Mouse (Mus musculus) ES-Bruce4 (cell line): ENCODE results near the gene Ppara. TPM values are rescaled to one million over a fixed set of nuclear protein-coding genes. Genes with fewer than 3 reads are reported as not detected.

ENCODE experiments used
- H3K27ac ChIP-seq: 2 replicates; pipeline ENCODE4 v1.5.1; 2012; ENCODE audit warnings: low read length, inconsistent platforms; ENCODE audit not compliant: insufficient read depth
- H3K27me3 ChIP-seq: 2 replicates; pipeline ENCODE4 v1.6.1; 2012; ENCODE audit warnings: mild to moderate bottlenecking, low read length, inconsistent platforms; ENCODE audit not compliant: control insufficient read depth, poor library complexity, insufficient read depth, severe bottlenecking
- H3K36me3 ChIP-seq: 2 replicates; pipeline ENCODE4 v1.6.1; 2012; ENCODE audit warnings: inconsistent platforms, mild to moderate bottlenecking, low read length, moderate library complexity; ENCODE audit not compliant: control insufficient read depth, poor library complexity, insufficient read depth, severe bottlenecking
- H3K4me1 ChIP-seq: one replicate; pipeline ENCODE4 v1.8.1; 2011; ENCODE audit warnings: low read length; ENCODE audit not compliant: control insufficient read depth, insufficient read depth
- H3K4me3 ChIP-seq: 2 replicates; pipeline ENCODE4 v1.5.1; 2011; ENCODE audit warnings: low read depth, mild to moderate bottlenecking, low read length
- H3K9ac ChIP-seq: 2 replicates; pipeline ENCODE4 v1.6.1; 2012; ENCODE audit warnings: low read depth, mild to moderate bottlenecking, inconsistent platforms; ENCODE audit not compliant: poor library complexity, severe bottlenecking
- H3K9me3 ChIP-seq: replicated peaks from 2 replicates; pipeline ENCODE4 v1.6.1; 2012; ENCODE audit warnings: mild to moderate bottlenecking, low read length, inconsistent platforms; ENCODE audit not compliant: control insufficient read depth, poor library complexity, insufficient read depth, severe bottlenecking
- CTCF ChIP-seq: IDR thresholded peaks from one replicate; pipeline ENCODE4 v1.8.1; 2011; ENCODE audit warnings: low read depth, low read length
- EP300 ChIP-seq: IDR thresholded peaks from 2 replicates; pipeline ENCODE4 v1.6.1; 2011; ENCODE audit warnings: low read depth, low read length; ENCODE audit not compliant: insufficient read depth
- POLR2A ChIP-seq: IDR thresholded peaks from one replicate; pipeline ENCODE4 v1.8.1; 2011; ENCODE audit warnings: low read length; ENCODE audit not compliant: insufficient read depth
- polyA plus RNA-seq: library from polyadenylated mRNA; stranded (reverse); fragments of >200 nt; gene quantifications from 2 replicates; pipeline ENCODE4 v1.2.4, GENCODE M21; 2011; ENCODE audit warnings: low read depth; ENCODE audit not compliant: missing spikeins, insufficient read depth, insufficient read length

Gene Ppara
- polyA plus RNA-seq, 1 experiment = 0.28 TPM

- TF ChIP-seq CTCF (no peak), POLR2A (no peak), EP300 (no peak)
- Histone ChIP-seq H3K27ac (no peak overlapping the region), H3K9me3 (no peaks in the 10 kb centered on the region), H3K36me3 (no peaks in the 10 kb centered on the region), H3K9ac (no peak overlapping the region), H3K27me3 (no peaks in the 10 kb centered on the region), H3K4me1 (no peaks in the 10 kb centered on the region), H3K4me3 (no peak overlapping the region)
Measured at GRCm38 (mm10) chr15:85706527-85706926, 28.3 kb upstream of the Ppara start.

DNA sequence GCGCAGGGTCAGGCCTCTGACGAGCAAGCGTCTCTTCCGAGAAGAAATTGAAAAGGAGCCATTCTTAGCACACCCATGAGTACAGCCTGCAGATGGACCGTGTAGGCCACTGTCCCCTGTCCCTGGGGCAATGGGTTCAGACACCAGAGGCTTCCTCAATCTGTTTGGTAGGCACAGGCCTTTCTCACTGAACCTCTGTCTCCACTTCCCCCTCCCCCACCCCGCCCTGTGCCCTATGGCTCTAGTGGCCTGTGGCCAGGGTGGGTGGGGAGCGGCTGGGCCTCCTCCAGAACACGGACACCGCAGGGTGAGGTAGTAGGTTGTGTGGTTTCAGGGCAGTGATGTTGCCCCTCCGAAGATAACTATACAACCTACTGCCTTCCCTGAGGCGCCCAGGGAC is 27.8 kb upstream of the Ppara start:
- no peak for TF ChIP-seq POLR2A
- TF ChIP-seq CTCF = no peak
- no peak for TF ChIP-seq EP300
- Histone ChIP-seq H3K9me3 (no peaks in the 10 kb centered on the region), H3K4me1 (no peaks in the 10 kb centered on the region), H3K36me3 (no peaks in the 10 kb centered on the region), H3K4me3 (no peak overlapping the region), H3K27me3 (no peaks in the 10 kb centered on the region), H3K9ac (no peak overlapping the region), H3K27ac (no peak overlapping the region)

GRCm38 (mm10) chr15:85707458-85708030 is 27.2 kb upstream of the Ppara start:
- TF ChIP-seq EP300 (no peak), CTCF (no peak), POLR2A (no peak)
- Histone ChIP-seq H3K4me3 (no peak overlapping the region), H3K9ac (no peak overlapping the region), H3K9me3 (no peaks in the 10 kb centered on the region), H3K36me3 (no peaks in the 10 kb centered on the region), H3K27ac (no peak overlapping the region), H3K4me1 (no peaks in the 10 kb centered on the region), H3K27me3 (no peaks in the 10 kb centered on the region)

DNA sequence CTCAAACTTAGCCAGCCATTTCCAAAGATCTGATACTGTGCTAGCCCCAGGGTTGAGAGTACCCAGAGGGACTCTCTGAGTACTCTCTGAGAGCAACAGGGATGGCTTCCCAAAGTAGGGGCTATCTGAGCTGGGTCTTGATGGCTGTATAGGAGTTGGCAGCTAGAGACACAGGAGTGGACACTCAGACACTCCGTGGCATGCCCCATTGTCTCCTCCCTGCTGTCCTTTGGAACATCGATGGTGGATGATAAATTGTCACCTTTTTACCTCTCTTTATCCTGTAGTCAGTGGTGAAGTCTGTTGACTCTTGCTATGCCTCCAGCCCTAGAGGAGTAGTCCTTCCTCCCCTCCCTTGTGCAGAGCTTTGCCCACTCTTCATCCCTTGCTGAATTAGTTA is 26.6 kb upstream of the Ppara start:
- TF ChIP-seq EP300 (no peak), CTCF (no peak), POLR2A (no peak)
- no peaks in the 10 kb centered on the region for H3K9me3 ChIP-seq
- no peak overlapping the region for H3K9ac ChIP-seq
- no peaks in the 10 kb centered on the region for H3K36me3 ChIP-seq
- H3K4me1 ChIP-seq = no peaks in the 10 kb centered on the region
- H3K27me3 ChIP-seq = no peaks in the 10 kb centered on the region
- no peak overlapping the region for H3K27ac ChIP-seq
- no peak overlapping the region for H3K4me3 ChIP-seq

DNA sequence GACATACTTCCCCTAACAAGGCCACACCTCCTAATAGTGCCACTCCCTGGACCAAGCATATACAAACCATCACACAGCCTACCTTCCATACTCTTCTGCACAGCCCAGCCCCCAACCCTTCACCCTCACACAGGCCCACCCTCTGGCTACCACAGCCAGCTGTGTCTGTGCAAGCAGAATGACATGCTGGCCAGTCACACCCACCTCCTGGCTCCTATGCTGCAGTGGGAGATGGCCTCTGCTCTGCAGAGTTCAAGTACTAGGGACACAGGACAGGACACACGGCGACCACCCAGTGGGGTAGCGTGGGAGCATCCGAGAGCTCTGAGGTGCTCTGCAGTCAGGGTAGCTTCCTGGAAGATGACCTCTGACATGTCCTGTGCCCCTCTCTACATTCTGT is 25.9 kb upstream of the Ppara start:
- Histone ChIP-seq H3K27ac (no peak overlapping the region), H3K4me1 (no peaks in the 10 kb centered on the region), H3K36me3 (no peaks in the 10 kb centered on the region), H3K4me3 (no peak overlapping the region), H3K9me3 (no peaks in the 10 kb centered on the region), H3K9ac (no peak overlapping the region), H3K27me3 (no peaks in the 10 kb centered on the region)
- no peak for TF ChIP-seq EP300
- no peak for TF ChIP-seq POLR2A
- TF ChIP-seq CTCF = no peak

DNA sequence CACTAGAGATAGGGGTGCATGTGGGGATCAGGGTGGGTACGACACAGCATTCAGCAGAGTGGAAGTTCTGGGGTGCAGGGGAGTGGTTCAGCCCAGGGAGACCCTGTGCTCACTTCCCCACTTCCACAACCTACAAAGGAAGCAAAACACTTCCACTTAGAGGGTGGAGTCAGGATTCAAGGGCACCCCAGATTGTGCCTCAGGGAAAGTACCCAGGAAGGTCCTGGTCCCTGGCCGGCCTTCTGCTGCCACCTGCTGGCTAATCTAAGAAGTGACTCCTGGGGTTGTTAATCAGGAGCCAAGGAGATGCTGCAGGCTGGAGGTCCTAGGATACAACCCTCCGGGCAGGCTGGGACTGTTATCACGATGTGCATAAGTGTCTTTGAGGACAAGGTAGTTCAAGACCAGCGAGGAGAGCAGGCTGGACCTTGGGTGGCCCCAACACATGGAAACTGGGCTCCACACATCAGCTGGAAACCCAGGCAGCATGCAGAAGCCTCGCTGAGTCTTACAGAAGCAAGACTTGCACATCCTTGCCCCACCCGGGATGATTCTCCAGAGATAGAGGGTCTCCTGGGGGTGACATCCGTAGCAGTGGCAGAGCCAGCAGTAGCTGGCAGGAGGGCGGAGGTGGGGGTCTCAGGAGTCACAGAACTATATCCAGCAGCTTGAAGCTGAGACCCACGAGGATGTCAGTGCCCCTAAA is 25.4 kb upstream of the Ppara start:
- Histone ChIP-seq H3K4me3 (no peak overlapping the region), H3K36me3 (no peaks in the 10 kb centered on the region), H3K4me1 (no peaks in the 10 kb centered on the region), H3K27me3 (no peaks in the 10 kb centered on the region), H3K9ac (no peak overlapping the region), H3K9me3 (no peaks in the 10 kb centered on the region), H3K27ac (no peak overlapping the region)
- peak; percentile 86 for TF ChIP-seq CTCF
- TF ChIP-seq POLR2A = no peak
